Mouse (Mus musculus): ENCODE measurements around the gene Triobp.

DNA sequence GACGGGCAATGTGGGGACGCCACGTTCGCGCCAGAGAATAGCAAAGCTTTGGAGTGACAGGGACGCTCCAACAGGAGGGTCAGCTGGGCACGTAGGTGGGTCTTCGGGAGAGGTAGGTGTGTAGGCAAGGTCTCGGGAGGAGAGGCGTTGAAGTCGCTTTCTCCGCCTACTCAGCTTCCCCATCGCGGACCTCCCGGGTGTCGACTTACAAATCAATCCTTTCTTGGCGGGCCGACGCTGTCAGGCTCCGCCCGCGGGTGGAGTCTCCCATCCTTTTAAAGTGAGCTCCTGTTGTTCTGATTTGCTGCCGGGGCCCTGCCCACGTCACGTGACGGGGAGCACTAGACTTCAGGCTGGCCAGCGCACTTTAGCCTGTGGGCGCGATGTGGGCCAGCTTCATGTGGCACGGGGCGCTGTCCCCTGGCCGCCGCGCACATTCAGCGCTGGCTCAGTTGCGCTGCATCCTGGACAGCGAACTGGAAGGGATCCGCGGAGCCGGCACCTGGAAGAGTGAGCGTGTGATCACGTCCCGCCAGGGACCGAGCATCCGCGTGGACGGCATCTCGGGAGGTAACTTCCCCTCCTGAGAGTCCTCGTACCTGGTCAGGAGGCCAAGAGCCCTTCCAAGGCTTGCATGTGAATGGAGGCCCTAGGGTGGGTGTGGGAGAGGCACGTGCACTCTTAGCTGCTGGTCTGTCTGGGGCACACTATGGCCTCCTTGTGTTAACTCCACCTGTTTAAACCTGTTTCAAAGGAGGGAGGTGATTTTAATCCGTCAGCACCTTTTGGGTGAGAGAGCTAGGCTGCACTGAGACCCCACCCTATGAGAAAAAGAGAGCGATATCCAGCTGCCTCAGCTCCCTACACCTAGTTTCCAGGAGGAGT, 83.3 kb downstream of the Triobp start:
- TF ChIP-seq CTCF (IDR thresholded peaks at IDR 0.05; ENCODE audit: extremely low read depth, insufficient read depth, low read length) (no peak), POLR2A (IDR thresholded peaks at IDR 0.05; ENCODE audit: extremely low read depth, insufficient read depth, low read length) (peak; percentile 66; the same call in 1 of the 2 replicates)

All from cortical plate, adult 2 months (tissue).